Mouse (Mus musculus) small intestine, adult 2 months (tissue): Measurements from ENCODE around the gene Slc1a2. TPM values are rescaled to one million over a fixed set of nuclear protein-coding genes. Genes with fewer than 3 reads are reported as not detected.

Experiments
- H3K27ac ChIP-seq: fragments of 200-500 bp; 2 replicates; pipeline ENCODE4 v1.5.1; 2012; ENCODE audit warnings: low read depth, low read length, control low read depth, inconsistent platforms; ENCODE audit not compliant: insufficient read depth
- H3K27me3 ChIP-seq: fragments of 200-500 bp; 2 replicates; pipeline ENCODE4 v1.6.1; 2012; ENCODE audit warnings: mild to moderate bottlenecking, moderate library complexity, low read length, inconsistent platforms; ENCODE audit not compliant: control insufficient read depth, insufficient read depth
- H3K36me3 ChIP-seq: fragments of 200-500 bp; 2 replicates; pipeline ENCODE4 v1.6.1; 2012; ENCODE audit warnings: mild to moderate bottlenecking, low read length, control low read depth, inconsistent platforms; ENCODE audit not compliant: control insufficient read depth, insufficient read depth
- H3K4me1 ChIP-seq: fragments of 200-500 bp; 2 replicates; pipeline ENCODE4 v1.6.1; 2012; ENCODE audit warnings: low read length, inconsistent platforms, mixed read lengths; ENCODE audit not compliant: control insufficient read depth, insufficient read depth, insufficient read length
- H3K4me3 ChIP-seq: fragments of 200-500 bp; 2 replicates; pipeline ENCODE4 v1.5.1; 2012; ENCODE audit warnings: low read depth, mild to moderate bottlenecking, control low read depth, inconsistent platforms, low read length, moderate library complexity
- CTCF ChIP-seq: fragments of 200-500 bp; IDR thresholded peaks from 2 replicates; pipeline ENCODE4 v1.5.1; 2012; ENCODE audit warnings: low read depth, mild to moderate bottlenecking, control low read depth, inconsistent platforms, low read length, moderate library complexity, mixed read lengths; ENCODE audit not compliant: insufficient replicate concordance, insufficient read length; ENCODE audit errors: extremely low read depth
- POLR2A ChIP-seq: fragments of 200-500 bp; IDR thresholded peaks from 2 replicates; pipeline ENCODE4 v1.6.1; 2012; ENCODE audit warnings: low read depth, mild to moderate bottlenecking, control low read depth, inconsistent platforms, low read length, moderate library complexity
- WGBS: fragments of 180-500 bp; shearing (Covaris S2); methylation state at CpG from one replicate; pipeline ENCODE4 v1.1.7; 2018; 5-methylcytosine and 5-hydroxymethylcytosine counted together
- polyA plus RNA-seq: library from polyadenylated mRNA; depleted of rRNA; stranded (reverse); fragments of >200 nt; gene quantifications from 2 replicates; pipeline ENCODE4 v1.2.3, GENCODE M21; 2012; rRNA removed

The Slc1a2 gene
- 0.25 and 1.1 TPM in 2 replicates for polyA plus RNA-seq

DNA sequence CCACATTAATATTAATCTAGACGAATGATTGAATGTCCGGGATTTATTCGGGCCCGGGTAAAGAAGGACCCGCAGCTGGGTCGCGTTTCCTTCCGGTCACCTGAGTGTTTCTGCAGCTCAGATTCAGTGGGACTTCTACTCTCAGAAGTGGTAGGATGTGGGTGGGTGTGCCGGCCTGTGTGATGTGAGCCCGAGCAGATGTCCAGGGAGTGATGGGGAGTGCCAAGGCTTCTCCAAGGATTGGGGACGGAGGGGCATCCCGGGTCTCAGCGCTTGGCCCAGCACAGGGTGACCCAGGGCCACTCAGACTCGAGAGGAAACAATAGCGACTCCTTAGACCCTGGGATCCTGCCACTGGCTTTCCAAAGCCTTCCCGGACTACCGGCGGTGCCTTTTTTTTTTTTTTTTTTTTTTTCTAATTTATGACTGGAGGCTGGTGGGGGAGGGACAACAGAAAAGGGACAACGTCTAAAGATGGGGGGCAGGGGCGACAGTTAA is at the start of gene Slc1a2:
Gene Slc1a2 (plus strand): TSS at position 497 of the 498 bp plus-strand sequence.
- H3K4me1 ChIP-seq = 0 out of 2 replicates have a peak, but pooled peaks cover 6% of the 10 kb centered on the region
- H3K27me3 ChIP-seq = peaks cover 21% of the 10 kb centered on the region
- H3K27ac ChIP-seq = no peak within 1 kb of the TSS
- peak within 1 kb of the TSS; percentile 51 for H3K4me3 ChIP-seq
- 3% methylated on average over 20 of the region's 20 CpGs for WGBS
- H3K36me3 ChIP-seq = no peaks in the 10 kb centered on the region
- TF ChIP-seq POLR2A (no peak), CTCF (no peak)

DNA sequence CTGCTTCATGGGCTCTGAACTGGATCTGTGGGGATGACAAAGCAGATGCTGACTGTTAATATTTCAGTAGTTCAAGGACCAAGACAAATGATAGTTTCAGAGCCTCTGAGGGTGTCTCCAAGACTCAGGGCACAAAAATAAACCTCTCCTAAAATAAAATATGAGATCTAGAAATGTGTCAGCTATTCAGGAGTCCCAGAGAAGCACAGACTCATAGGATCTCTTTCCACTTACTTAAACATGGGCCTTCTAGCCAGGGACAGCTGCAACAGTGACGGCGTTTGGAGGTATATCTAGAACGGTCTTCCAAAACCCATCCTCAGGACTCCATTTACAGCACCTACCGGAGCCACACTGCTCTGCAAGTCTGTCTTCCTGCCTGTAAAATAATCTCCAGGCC is 48.0 kb upstream of the Slc1a2 start:
- no peak overlapping the region for H3K27ac ChIP-seq
- 91% methylated on average over 4 of the region's 4 CpGs for WGBS
- no peaks in the 10 kb centered on the region for H3K4me1 ChIP-seq
- TF ChIP-seq CTCF (no peak), POLR2A (no peak)
- no peak overlapping the region for H3K4me3 ChIP-seq
- no peaks in the 10 kb centered on the region for H3K36me3 ChIP-seq
- H3K27me3 ChIP-seq = no peaks in the 10 kb centered on the region

DNA sequence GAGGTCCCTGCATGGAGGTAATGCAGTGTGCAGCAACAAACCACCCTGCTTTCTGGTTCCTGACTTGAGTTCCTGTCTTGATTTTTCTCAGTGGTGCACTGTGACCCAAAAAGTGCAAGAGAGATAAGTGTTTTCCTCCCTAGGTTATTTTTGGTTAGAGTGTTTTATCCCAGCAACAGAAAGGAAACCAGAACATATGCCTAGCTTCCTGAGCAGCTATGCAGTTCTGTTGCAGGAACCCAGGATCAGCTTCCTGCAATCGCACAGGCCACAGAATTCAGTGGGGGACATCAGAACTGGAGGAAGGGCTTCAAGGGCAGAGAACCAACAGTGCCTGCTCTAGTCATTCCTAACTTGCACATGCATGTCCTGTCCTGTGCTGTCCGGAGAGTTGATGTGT is 41.8 kb upstream of the Slc1a2 start:
- no peak overlapping the region for H3K27ac ChIP-seq
- no peaks in the 10 kb centered on the region for H3K4me1 ChIP-seq
- H3K27me3 ChIP-seq = no peaks in the 10 kb centered on the region
- 68% methylated on average over 2 of the region's 2 CpGs for WGBS
- no peak overlapping the region for H3K4me3 ChIP-seq
- TF ChIP-seq POLR2A (no peak), CTCF (no peak)
- H3K36me3 ChIP-seq = no peaks in the 10 kb centered on the region

DNA sequence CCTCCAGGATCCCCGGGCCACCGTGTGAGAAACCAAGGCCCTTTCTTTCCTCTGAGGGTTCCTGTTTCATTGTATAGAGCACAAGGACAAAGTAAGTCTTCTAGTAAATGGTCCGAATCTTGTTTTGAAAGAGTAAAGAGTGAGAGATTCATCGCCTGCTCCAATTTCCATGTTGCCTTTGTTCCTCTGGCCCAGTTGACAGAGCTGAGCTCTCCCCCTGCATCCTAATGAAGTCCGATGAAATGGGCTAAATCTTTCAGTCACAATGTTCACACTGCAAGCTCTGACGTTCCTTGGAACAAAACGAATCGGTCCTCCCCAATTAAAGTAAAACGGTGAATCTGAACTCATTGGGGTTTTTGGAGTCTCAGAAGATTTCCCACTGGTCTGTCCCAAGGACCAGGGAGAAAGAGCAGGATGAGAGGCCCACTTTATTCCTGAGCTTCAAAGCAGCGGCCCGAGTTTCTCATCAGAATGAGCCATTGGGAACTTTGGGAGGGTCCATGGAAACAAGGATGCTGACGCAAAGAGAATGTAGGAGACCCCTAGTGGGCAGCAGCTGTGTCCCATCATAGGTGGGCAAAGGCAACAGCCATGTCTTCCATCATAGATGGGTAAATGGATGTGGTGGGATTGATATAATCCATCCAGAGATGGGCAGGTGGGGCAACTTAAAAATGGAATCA is 37.6 kb upstream of the Slc1a2 start:
- Histone ChIP-seq H3K27ac (no peak overlapping the region), H3K4me1 (no peaks in the 10 kb centered on the region), H3K36me3 (no peaks in the 10 kb centered on the region), H3K27me3 (no peaks in the 10 kb centered on the region), H3K4me3 (no peak overlapping the region)
- WGBS = 87% methylated on average over 12 of the region's 12 CpGs
- TF ChIP-seq POLR2A = no peak
- TF ChIP-seq CTCF = no peak

DNA sequence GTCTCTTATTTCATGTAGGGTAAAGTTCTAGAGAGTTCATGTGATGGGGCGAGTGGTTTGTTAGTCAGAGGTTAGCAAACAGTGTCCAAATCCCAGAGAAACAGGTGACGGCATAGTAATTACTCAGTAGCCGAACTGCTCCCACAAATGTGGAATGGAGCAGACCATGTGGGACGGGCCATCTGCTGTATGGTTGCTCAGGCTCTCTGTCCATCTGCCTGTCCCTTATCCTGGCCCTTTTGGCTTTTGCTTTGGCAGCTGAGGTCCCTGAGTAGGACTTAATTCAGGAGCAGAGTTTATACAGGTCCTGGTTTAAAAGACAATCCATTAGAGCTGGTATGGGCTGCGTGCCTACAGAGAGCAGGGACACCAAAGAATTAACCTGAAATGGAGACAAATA is 36.3 kb upstream of the Slc1a2 start:
- Histone ChIP-seq H3K27ac (no peak overlapping the region), H3K4me3 (no peak overlapping the region), H3K36me3 (no peaks in the 10 kb centered on the region), H3K27me3 (no peaks in the 10 kb centered on the region), H3K4me1 (no peaks in the 10 kb centered on the region)
- 77% methylated on average over 5 of the region's 5 CpGs for WGBS
- TF ChIP-seq CTCF (no peak), POLR2A (no peak)

DNA sequence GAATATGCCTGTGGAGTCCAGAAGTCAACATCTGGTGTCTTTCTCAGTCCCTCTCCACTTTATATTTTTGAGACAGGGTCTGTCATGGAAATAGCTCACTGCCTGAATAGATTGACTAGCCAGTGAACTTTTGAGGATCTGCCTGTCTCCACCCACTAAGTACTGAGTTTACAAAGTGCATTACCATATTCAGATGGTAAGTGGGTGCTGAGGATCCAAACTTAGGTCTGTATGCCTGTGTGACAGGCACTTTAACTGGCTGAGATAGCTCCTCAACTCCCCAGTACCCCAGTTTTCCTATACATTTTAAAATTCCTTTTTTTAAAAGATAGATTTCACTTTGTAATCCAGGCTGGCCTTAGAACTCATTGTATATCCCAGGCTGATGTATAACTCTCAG is 35.5 kb upstream of the Slc1a2 start:
- no peaks in the 10 kb centered on the region for H3K27me3 ChIP-seq
- no peaks in the 10 kb centered on the region for H3K4me1 ChIP-seq
- no peaks in the 10 kb centered on the region for H3K36me3 ChIP-seq
- H3K4me3 ChIP-seq = no peak overlapping the region
- no peak for TF ChIP-seq CTCF
- no peak for TF ChIP-seq POLR2A
- no peak overlapping the region for H3K27ac ChIP-seq

DNA sequence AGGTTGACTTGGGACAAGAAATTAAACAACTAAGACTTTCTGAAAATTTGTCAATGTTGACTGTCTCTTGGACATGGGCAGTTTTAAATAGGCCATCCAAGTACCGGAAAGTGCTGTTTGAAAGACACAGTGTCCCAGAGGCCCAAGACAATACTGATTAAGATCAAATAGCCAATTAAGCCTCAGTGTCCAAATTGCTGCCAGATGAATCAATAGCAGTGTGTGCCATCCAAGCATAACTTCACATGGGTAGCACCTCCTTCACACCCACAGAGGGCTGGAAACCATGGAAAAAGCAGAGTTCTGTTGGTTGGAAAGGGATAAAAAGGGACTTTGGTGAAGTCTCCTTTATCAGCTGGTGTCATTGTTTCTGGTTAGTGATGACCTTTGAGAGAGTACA is 33.9 kb upstream of the Slc1a2 start:
- H3K27ac ChIP-seq = no peak overlapping the region
- 98% methylated on average over 1 of the region's 1 CpGs for WGBS
- 0 out of 2 replicates have a peak, but pooled peaks cover 2% of the 10 kb centered on the region for H3K27me3 ChIP-seq
- H3K4me1 ChIP-seq = no peaks in the 10 kb centered on the region
- TF ChIP-seq CTCF (no peak), POLR2A (no peak)
- H3K36me3 ChIP-seq = no peaks in the 10 kb centered on the region
- H3K4me3 ChIP-seq = no peak overlapping the region

DNA sequence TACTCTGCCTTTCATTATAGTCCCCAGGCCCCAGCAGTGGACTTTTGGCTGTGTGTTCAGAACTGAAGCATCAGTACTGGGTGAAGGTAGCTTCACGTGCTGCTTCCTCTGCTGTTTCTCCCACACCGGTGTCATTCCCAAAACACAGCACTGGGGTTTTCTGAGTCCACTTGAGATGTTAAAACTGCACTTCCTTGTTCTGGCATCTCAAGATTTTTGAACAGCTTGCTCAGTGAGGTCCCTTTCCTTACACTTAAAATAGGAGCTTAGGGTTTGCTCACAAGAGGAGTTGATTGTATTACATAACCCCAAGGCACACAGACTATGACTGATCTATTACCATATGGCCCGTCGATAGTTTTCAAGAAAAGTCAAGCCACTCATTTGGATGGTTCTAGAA is 26.1 kb upstream of the Slc1a2 start:
- H3K27ac ChIP-seq = no peak overlapping the region
- H3K36me3 ChIP-seq = no peaks in the 10 kb centered on the region
- no peak overlapping the region for H3K4me3 ChIP-seq
- 86% methylated on average over 4 of the region's 4 CpGs for WGBS
- TF ChIP-seq POLR2A (no peak), CTCF (no peak)
- H3K27me3 ChIP-seq = 0 out of 2 replicates have a peak, but pooled peaks cover 2% of the 10 kb centered on the region
- H3K4me1 ChIP-seq = no peaks in the 10 kb centered on the region
